Comparison of ENCODE assay signal across 9 mouse cellular contexts in genomic region chr4:62624679-62625450, GRCm38 (mm10).
DNase-seq lines count a peak whose midpoint lies in the region; ATAC-seq and TF ChIP-seq lines count a peak whose summit lies in the region.
"Had no signal": no experiment of that assay in that cellular context is flagged by ENCODE, and none has a peak within 500 bp of the region (broad histone marks: within the 10 kb centered on the region; RNA-seq: fewer than 3 reads in every experiment).

No protein-coding gene starts in this region.

- H3K4me3 ChIP-seq in kidney, postnatal 0 days (replicated peaks; ENCODE audit: low read depth, low read length) = no peak overlapping the region
- H3K4me3 ChIP-seq in embryonic facial prominence, embryonic 15.5 days (replicated peaks) = no peak overlapping the region
- H3K4me3 ChIP-seq in hindbrain, embryonic 11.5 days (ENCODE audit: low read depth, low read length) = no peak overlapping the region
- H3K4me3 ChIP-seq in neural tube, embryonic 11.5 days (ENCODE audit: low read depth, low read length) = no peak overlapping the region
- no peak overlapping the region for H3K4me3 ChIP-seq in liver, postnatal 0 days (ENCODE audit: low read depth, low read length)

- no peak for TF ChIP-seq CTCF in kidney, postnatal 0 days (IDR thresholded peaks at IDR 0.05; ENCODE audit: low read depth)
- TF ChIP-seq CTCF in liver, postnatal 0 days (IDR thresholded peaks at IDR 0.05; ENCODE audit: low read depth) = no peak

- H3K9me3 ChIP-seq in kidney, postnatal 0 days (replicated peaks; ENCODE audit: low read length) = no peaks in the 10 kb centered on the region
- H3K9me3 ChIP-seq in embryonic facial prominence, embryonic 15.5 days (replicated peaks) = no peaks in the 10 kb centered on the region
- H3K9me3 ChIP-seq in hindbrain, embryonic 11.5 days (ENCODE audit: control insufficient read depth, low read length) = no peaks in the 10 kb centered on the region
- H3K9me3 ChIP-seq in neural tube, embryonic 11.5 days (ENCODE audit: control insufficient read depth, low read length) = no peaks in the 10 kb centered on the region
- no peaks in the 10 kb centered on the region for H3K9me3 ChIP-seq in liver, postnatal 0 days (ENCODE audit: low read length)

- no peak overlapping the region for H3K9ac ChIP-seq in kidney, postnatal 0 days (ENCODE audit: low read depth, low read length)
- no peak overlapping the region for H3K9ac ChIP-seq in embryonic facial prominence, embryonic 15.5 days
- H3K9ac ChIP-seq in hindbrain, embryonic 11.5 days (ENCODE audit: low read depth, low read length) = peak overlapping the region; percentile 36
- H3K9ac ChIP-seq in neural tube, embryonic 11.5 days (ENCODE audit: low read length) = peak overlapping the region; percentile 35; the same call in 1 of the 2 replicates
- H3K9ac ChIP-seq in liver, postnatal 0 days (replicated peaks) = no peak overlapping the region

- peak; percentile 42 for DNase-seq in kidney, postnatal 0 days (ENCODE audit: low spot score)
- no peak for DNase-seq in kidney, adult 11 months
- DNase-seq in hindbrain, embryonic 11.5 days (ENCODE audit: low spot score) = peak; percentile 67
- DNase-seq in neural tube, embryonic 11.5 days (ENCODE audit: low spot score) = peak; percentile 54
- no peak for DNase-seq in frontal cortex, postnatal 10 days (ENCODE audit: low spot score in 2 of 2)
- DNase-seq in adrenal gland, postnatal 14 days = no peak
- DNase-seq in liver, postnatal 0 days = no peak
- DNase-seq: kidney, postnatal 36 days had no signal

- peaks cover 24% of the 10 kb centered on the region for H3K4me1 ChIP-seq in kidney, postnatal 0 days (replicated peaks; ENCODE audit: insufficient read depth, low read length)
- peaks cover 62% of the 10 kb centered on the region for H3K4me1 ChIP-seq in embryonic facial prominence, embryonic 15.5 days
- H3K4me1 ChIP-seq in hindbrain, embryonic 11.5 days (replicated peaks; ENCODE audit: control insufficient read depth, insufficient read depth, low read length) = peaks cover 15% of the 10 kb centered on the region
- H3K4me1 ChIP-seq in neural tube, embryonic 11.5 days (ENCODE audit: control insufficient read depth, insufficient read depth, low read length) = peaks cover 30% of the 10 kb centered on the region
- 0 out of 2 replicates have a peak, but pooled peaks cover 3% of the 10 kb centered on the region for H3K4me1 ChIP-seq in liver, postnatal 0 days (ENCODE audit: insufficient read depth)

- TF ChIP-seq EP300 in liver, postnatal 0 days (IDR thresholded peaks at IDR 0.05; ENCODE audit: low read depth) = no peak

- H3K27me3 ChIP-seq in kidney, postnatal 0 days (ENCODE audit: insufficient read depth, low read length) = no peaks in the 10 kb centered on the region
- no peaks in the 10 kb centered on the region for H3K27me3 ChIP-seq in embryonic facial prominence, embryonic 15.5 days
- H3K27me3 ChIP-seq in hindbrain, embryonic 11.5 days (ENCODE audit: control insufficient read depth, insufficient read depth, low read length) = no peaks in the 10 kb centered on the region
- no peaks in the 10 kb centered on the region for H3K27me3 ChIP-seq in neural tube, embryonic 11.5 days (ENCODE audit: control insufficient read depth, insufficient read depth, low read length)
- no peaks in the 10 kb centered on the region for H3K27me3 ChIP-seq in liver, postnatal 0 days (ENCODE audit: insufficient read depth, low read length)

- no peaks in the 10 kb centered on the region for H3K36me3 ChIP-seq in kidney, postnatal 0 days (ENCODE audit: insufficient read depth, low read length)
- no peaks in the 10 kb centered on the region for H3K36me3 ChIP-seq in embryonic facial prominence, embryonic 15.5 days
- no peaks in the 10 kb centered on the region for H3K36me3 ChIP-seq in hindbrain, embryonic 11.5 days (ENCODE audit: control insufficient read depth, insufficient read depth, low read length)
- no peaks in the 10 kb centered on the region for H3K36me3 ChIP-seq in neural tube, embryonic 11.5 days (ENCODE audit: control insufficient read depth, insufficient read depth, low read length)
- H3K36me3 ChIP-seq in liver, postnatal 0 days (replicated peaks; ENCODE audit: insufficient read depth, low read length) = no peaks in the 10 kb centered on the region

- H3K27ac ChIP-seq in kidney, postnatal 0 days = no peak overlapping the region
- peak overlapping the region; percentile 90 for H3K27ac ChIP-seq in embryonic facial prominence, embryonic 15.5 days (replicated peaks)
- peak overlapping the region; percentile 72 for H3K27ac ChIP-seq in hindbrain, embryonic 11.5 days (ENCODE audit: low read depth, low read length)
- H3K27ac ChIP-seq in neural tube, embryonic 11.5 days (ENCODE audit: low read depth, low read length) = peak overlapping the region; percentile 62
- no peak overlapping the region for H3K27ac ChIP-seq in liver, postnatal 0 days (ENCODE audit: low read depth)

- no peak for ATAC-seq in kidney, postnatal 0 days (replicated peaks; ENCODE audit: low FRiP score, low read depth)
- ATAC-seq in embryonic facial prominence, embryonic 15.5 days (ENCODE audit: insufficient number of reproducible peaks, low FRiP score, low TSS enrichment, low read depth) = peak; percentile 67
- peak; percentile 42 for ATAC-seq in hindbrain, embryonic 11.5 days (ENCODE audit: low FRiP score)
- no peak for ATAC-seq in neural tube, embryonic 11.5 days (ENCODE audit: insufficient read depth, low FRiP score, low TSS enrichment)
- no peak for ATAC-seq in liver, postnatal 0 days

- 50% methylated on average over 15 of the region's 15 CpGs for WGBS in kidney, postnatal 0 days
- 24% methylated on average over 15 of the region's 15 CpGs for WGBS in embryonic facial prominence, embryonic 15.5 days
- WGBS in hindbrain, embryonic 11.5 days = 27% methylated on average over 15 of the region's 15 CpGs
- WGBS in neural tube, embryonic 11.5 days = 33% methylated on average over 15 of the region's 15 CpGs
- 74% methylated on average over 15 of the region's 15 CpGs for WGBS in liver, postnatal 0 days (ENCODE audit: insufficient replicate concordance)

- no peak overlapping the region for H3K4me2 ChIP-seq in kidney, postnatal 0 days (ENCODE audit: low read length)
- peak overlapping the region; percentile 19; the same call in 1 of the 2 replicates for H3K4me2 ChIP-seq in embryonic facial prominence, embryonic 15.5 days (replicated peaks)
- H3K4me2 ChIP-seq in hindbrain, embryonic 11.5 days (replicated peaks; ENCODE audit: low read depth, low read length) = no peak overlapping the region
- no peak overlapping the region for H3K4me2 ChIP-seq in neural tube, embryonic 11.5 days (ENCODE audit: low read depth)
- no peak overlapping the region for H3K4me2 ChIP-seq in liver, postnatal 0 days (ENCODE audit: low read depth, low read length)

Comparison
In these comparisons a context has a peak if more than half of its experiments do, and no peak if none do; other contexts are left out.
1. DNase-seq: peak in kidney, postnatal 0 days (single experiment), hindbrain, embryonic 11.5 days (single experiment) and neural tube, embryonic 11.5 days (single experiment); none in kidney, adult 11 months (single experiment), frontal cortex, postnatal 10 days (0 of 2), adrenal gland, postnatal 14 days (single experiment) and liver, postnatal 0 days (single experiment).
2. ATAC-seq: peak in embryonic facial prominence, embryonic 15.5 days (single experiment) and hindbrain, embryonic 11.5 days (single experiment); none in kidney, postnatal 0 days (single experiment), neural tube, embryonic 11.5 days (single experiment) and liver, postnatal 0 days (single experiment).
3. H3K27ac ChIP-seq: peak in embryonic facial prominence, embryonic 15.5 days (single experiment), hindbrain, embryonic 11.5 days (single experiment) and neural tube, embryonic 11.5 days (single experiment); none in kidney, postnatal 0 days (single experiment) and liver, postnatal 0 days (single experiment).
4. H3K9ac ChIP-seq: peak in hindbrain, embryonic 11.5 days (single experiment) and neural tube, embryonic 11.5 days (single experiment); none in kidney, postnatal 0 days (single experiment), embryonic facial prominence, embryonic 15.5 days (single experiment) and liver, postnatal 0 days (single experiment).